Mouse (Mus musculus) spleen, adult 2 months (tissue): Measurements from ENCODE around the gene Pdcd1lg2. TPM values are rescaled to one million over a fixed set of nuclear protein-coding genes. Genes with fewer than 3 reads are reported as not detected.
"Not testable (repeated sequence)": the region's sequence is repeated elsewhere in the genome, so short reads cannot be mapped to it uniquely, and the experiment has no call there.

Experiments used
- DNase-seq, 2 experiments: peaks; one replicate each; pipeline versions ENCODE4 v3.0.0 to v3.0.0-alpha.2; 2012 to 2021; ENCODE audit warnings: low spot score in 2 of 2, low read depth in 1 of 2
- H3K27ac ChIP-seq: fragments of 200-500 bp; 2 replicates; pipeline ENCODE4 v1.5.1; 2012; ENCODE audit warnings: low read length, inconsistent platforms; ENCODE audit not compliant: insufficient read depth
- H3K27me3 ChIP-seq: fragments of 200-500 bp; 2 replicates; pipeline ENCODE4 v1.6.1; 2012; ENCODE audit warnings: mild to moderate bottlenecking, moderate library complexity, low read length, inconsistent platforms; ENCODE audit not compliant: control insufficient read depth, insufficient read depth
- H3K36me3 ChIP-seq: fragments of 200-500 bp; 2 replicates; pipeline ENCODE4 v1.6.1; 2012; ENCODE audit warnings: mild to moderate bottlenecking, low read length, inconsistent platforms; ENCODE audit not compliant: control insufficient read depth, insufficient read depth
- H3K4me1 ChIP-seq: fragments of 200-500 bp; 2 replicates; pipeline ENCODE4 v1.6.1; 2011; ENCODE audit warnings: inconsistent platforms; ENCODE audit not compliant: control insufficient read depth, insufficient read depth, insufficient read length
- H3K4me3 ChIP-seq: fragments of 200-500 bp; 2 replicates; pipeline ENCODE4 v1.5.1; 2011; ENCODE audit warnings: mild to moderate bottlenecking, inconsistent platforms; ENCODE audit not compliant: insufficient read depth, insufficient read length; ENCODE audit errors: extremely low read depth
- CTCF ChIP-seq: fragments of 200-500 bp; IDR thresholded peaks from 2 replicates; pipeline ENCODE4 v1.5.1; 2011; ENCODE audit warnings: mild to moderate bottlenecking, inconsistent platforms; ENCODE audit not compliant: insufficient read depth, insufficient read length, insufficient replicate concordance; ENCODE audit errors: extremely low read depth
- POLR2A ChIP-seq: fragments of 200-500 bp; IDR thresholded peaks from 2 replicates; pipeline ENCODE4 v1.6.1; 2011; ENCODE audit warnings: low read depth, low read length, inconsistent platforms
- WGBS: fragments of 180-500 bp; shearing (Covaris S2); methylation state at CpG from one replicate; pipeline ENCODE4 v1.1.7; 2018; 5-methylcytosine and 5-hydroxymethylcytosine counted together
- polyA plus RNA-seq: library from polyadenylated mRNA; depleted of rRNA; stranded (reverse); fragments of >200 nt; gene quantifications from 2 replicates; pipeline ENCODE4 v1.2.3, GENCODE M21; 2012

Gene Pdcd1lg2
- polyA plus RNA-seq, 1 experiment = 1.0 TPM

- DNase-seq = no peak
- Histone ChIP-seq H3K27me3 (no peaks in the 10 kb centered on the region), H3K4me3 (no peak overlapping the region), H3K27ac (no peak overlapping the region), H3K36me3 (no peaks in the 10 kb centered on the region), H3K4me1 (no peaks in the 10 kb centered on the region)
- no peak for TF ChIP-seq CTCF
- TF ChIP-seq POLR2A = no peak
- WGBS = 94% methylated on average over 18 of the region's 18 CpGs
Observed at GRCm38 (mm10) chr19:29406042-29407017, 4.4 kb upstream of the Pdcd1lg2 start.

GRCm38 (mm10) chr19:29412476-29413420 is 2.0 kb downstream of the Pdcd1lg2 start:
- H3K27ac ChIP-seq = no peak overlapping the region
- H3K36me3 ChIP-seq = no peaks in the 10 kb centered on the region
- TF ChIP-seq POLR2A = no peak
- TF ChIP-seq CTCF = no peak
- no peak overlapping the region; the same call in 1 of the 2 replicates for H3K4me3 ChIP-seq
- WGBS = 94% methylated on average over 6 of the region's 6 CpGs
- DNase-seq = no peak
- H3K27me3 ChIP-seq = no peaks in the 10 kb centered on the region
- H3K4me1 ChIP-seq = peaks cover 5% of the 10 kb centered on the region; the same call in 1 of the 2 replicates

- TF ChIP-seq CTCF (no peak), POLR2A (no peak)
- Histone ChIP-seq H3K4me3 (no peak overlapping the region), H3K27me3 (no peaks in the 10 kb centered on the region), H3K27ac (no peak overlapping the region), H3K36me3 (no peaks in the 10 kb centered on the region), H3K4me1 (peaks cover 17% of the 10 kb centered on the region)
- 74% methylated on average over 3 of the region's 3 CpGs for whole genome bisulfite sequencing
- DNase-seq = no peak
Observed at GRCm38 (mm10) chr19:29414513-29414912, 3.8 kb downstream of the Pdcd1lg2 start.

- DNase-seq, H3K27ac ChIP-seq, H3K36me3 ChIP-seq, H3K27me3 ChIP-seq, H3K4me3 ChIP-seq: not testable (repeated sequence)
- peaks cover 18% of the 10 kb centered on the region for H3K4me1 ChIP-seq
Observed at GRCm38 (mm10) chr19:29414917-29415316, 4.2 kb downstream of the Pdcd1lg2 start.

- no peak overlapping the region for H3K4me3 ChIP-seq
- DNase-seq = no peak
Observed at GRCm38 (mm10) chr19:29416393-29416902, 5.7 kb downstream of the Pdcd1lg2 start.

GRCm38 (mm10) chr19:29417188-29417587 is 6.5 kb downstream of the Pdcd1lg2 start:
- WGBS = 75% methylated on average over 2 of the region's 2 CpGs
- no peak for TF ChIP-seq POLR2A
- no peak for TF ChIP-seq CTCF
- Histone ChIP-seq H3K27me3 (no peaks in the 10 kb centered on the region), H3K27ac (peak overlapping the region; percentile 3; the same call in 1 of the 2 replicates), H3K36me3 (no peaks in the 10 kb centered on the region), H3K4me1 (peaks cover 18% of the 10 kb centered on the region), H3K4me3 (no peak overlapping the region)
- no peak for DNase-seq

More at GRCm38 (mm10) chr19:29416393-29416902, 5.7 kb downstream of the Pdcd1lg2 start:
- H3K36me3 ChIP-seq = no peaks in the 10 kb centered on the region
- H3K27ac ChIP-seq = no peak overlapping the region
- peaks cover 18% of the 10 kb centered on the region for H3K4me1 ChIP-seq
- TF ChIP-seq POLR2A (no peak), CTCF (no peak)
- H3K27me3 ChIP-seq = no peaks in the 10 kb centered on the region
- WGBS = 77% methylated on average over 3 of the region's 3 CpGs
